Mouse (Mus musculus): ENCODE measurements around the gene Dgkg.

DNA sequence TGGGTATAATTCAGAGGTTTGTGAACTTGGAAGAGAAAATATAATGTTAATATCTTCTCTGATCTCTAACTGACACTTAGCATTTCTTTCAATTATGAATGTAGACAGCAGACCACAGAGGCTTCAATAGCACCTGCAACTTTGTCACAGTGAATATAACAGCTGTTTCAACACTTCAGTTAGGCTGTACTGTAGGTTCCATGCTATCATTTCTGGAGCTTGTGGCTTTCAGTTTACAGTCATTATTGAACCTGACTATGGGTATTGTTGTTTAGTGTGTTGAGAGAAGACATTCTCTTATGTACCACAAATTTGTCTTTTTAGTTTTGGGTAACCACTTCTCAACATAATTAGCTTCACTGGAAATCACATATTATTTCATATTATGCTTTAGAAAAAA, 93.4 kb downstream of the Dgkg start:
- TF ChIP-seq CTCF (IDR thresholded peaks at IDR 0.05; ENCODE audit: low read depth, low read length) = no peak
- no peak for TF ChIP-seq POLR2A (IDR thresholded peaks at IDR 0.05; ENCODE audit: borderline replicate concordance, low read depth, low read length)
